Mouse (Mus musculus): ENCODE measurements around the gene Fam173a. TPM values are rescaled to one million over a fixed set of nuclear protein-coding genes. Genes with fewer than 3 reads are reported as not detected.

Gene Fam173a
- polyA plus RNA-seq, 1 experiment: 64.5 TPM

GRCm38 (mm10) chr17:25835301-25835700, 42.6 kb upstream of the Fam173a start:
- Histone ChIP-seq H3K4me3 (ENCODE audit: insufficient read depth, low read length) (no peak overlapping the region), H3K4me1 (ENCODE audit: control insufficient read depth, insufficient read depth, low read length) (peaks cover 10% of the 10 kb centered on the region)
- no peak for TF ChIP-seq POLR2A (IDR thresholded peaks at IDR 0.05; ENCODE audit: borderline replicate concordance, low read depth, low read length)
- TF ChIP-seq CTCF (IDR thresholded peaks at IDR 0.05; ENCODE audit: low read depth, low read length): no peak

GRCm38 (mm10) chr17:25834595-25835222, 42.0 kb upstream of the Fam173a start:
- TF ChIP-seq CTCF (IDR thresholded peaks at IDR 0.05; ENCODE audit: low read depth, low read length) (no peak), POLR2A (IDR thresholded peaks at IDR 0.05; ENCODE audit: borderline replicate concordance, low read depth, low read length) (no peak)
- Histone ChIP-seq H3K4me3 (ENCODE audit: insufficient read depth, low read length) (peak overlapping the region; percentile 92; the same call in 1 of the 2 replicates), H3K4me1 (ENCODE audit: control insufficient read depth, insufficient read depth, low read length) (peaks cover 14% of the 10 kb centered on the region), H3K27ac (ENCODE audit: insufficient read depth, low read depth, low read length) (no peak overlapping the region)

More at GRCm38 (mm10) chr17:25835301-25835700, 42.6 kb upstream of the Fam173a start:
- H3K27ac ChIP-seq (ENCODE audit: insufficient read depth, low read depth, low read length): no peak overlapping the region

- Histone ChIP-seq H3K27ac (ENCODE audit: insufficient read depth, low read depth, low read length) (peak overlapping the region; percentile 99), H3K4me1 (ENCODE audit: control insufficient read depth, insufficient read depth, low read length) (peaks cover 14% of the 10 kb centered on the region), H3K4me3 (ENCODE audit: insufficient read depth, low read length) (peak overlapping the region; percentile 92)
- TF ChIP-seq POLR2A (IDR thresholded peaks at IDR 0.05; ENCODE audit: borderline replicate concordance, low read depth, low read length) (no peak), CTCF (IDR thresholded peaks at IDR 0.05; ENCODE audit: low read depth, low read length) (no peak)
Observed at GRCm38 (mm10) chr17:25833961-25834594, 41.4 kb upstream of the Fam173a start.

- Histone ChIP-seq H3K4me1 (ENCODE audit: control insufficient read depth, insufficient read depth, low read length) (peaks cover 16% of the 10 kb centered on the region), H3K4me3 (ENCODE audit: insufficient read depth, low read length) (peak within 1 kb of the TSS; percentile 92)
Observed at GRCm38 (mm10) chr17:25833291-25833663, 40.6 kb upstream of the Fam173a start, which contains the start of gene Stub1. TSS of gene Stub1 (minus strand) at chr17:25833404.

GRCm38 (mm10) chr17:25832436-25833290, 40.0 kb upstream of the Fam173a start:
- Histone ChIP-seq H3K4me3 (ENCODE audit: insufficient read depth, low read length) (peak overlapping the region; percentile 92), H3K4me1 (ENCODE audit: control insufficient read depth, insufficient read depth, low read length) (peaks cover 18% of the 10 kb centered on the region), H3K27ac (ENCODE audit: insufficient read depth, low read depth, low read length) (peak overlapping the region; percentile 99)
- TF ChIP-seq POLR2A (IDR thresholded peaks at IDR 0.05; ENCODE audit: borderline replicate concordance, low read depth, low read length) (no peak; the same call in 1 of the 2 replicates), CTCF (IDR thresholded peaks at IDR 0.05; ENCODE audit: low read depth, low read length) (no peak)

More at GRCm38 (mm10) chr17:25833291-25833663, 40.6 kb upstream of the Fam173a start, which contains the start of gene Stub1:
- peak within 1 kb of the TSS; percentile 99 for H3K27ac ChIP-seq (ENCODE audit: insufficient read depth, low read depth, low read length)
- no peak for TF ChIP-seq POLR2A (IDR thresholded peaks at IDR 0.05; ENCODE audit: borderline replicate concordance, low read depth, low read length)
- no peak for TF ChIP-seq CTCF (IDR thresholded peaks at IDR 0.05; ENCODE audit: low read depth, low read length)

- Histone ChIP-seq H3K4me1 (ENCODE audit: control insufficient read depth, insufficient read depth, low read length) (peaks cover 18% of the 10 kb centered on the region), H3K4me3 (ENCODE audit: insufficient read depth, low read length) (peak overlapping the region; percentile 92), H3K27ac (ENCODE audit: insufficient read depth, low read depth, low read length) (peak overlapping the region; percentile 81)
- TF ChIP-seq CTCF (IDR thresholded peaks at IDR 0.05; ENCODE audit: low read depth, low read length): no peak
- TF ChIP-seq POLR2A (IDR thresholded peaks at IDR 0.05; ENCODE audit: borderline replicate concordance, low read depth, low read length): no peak
Observed at GRCm38 (mm10) chr17:25831451-25832281, 39.0 kb upstream of the Fam173a start.

- TF ChIP-seq POLR2A (IDR thresholded peaks at IDR 0.05; ENCODE audit: borderline replicate concordance, low read depth, low read length): no peak
- no peak for TF ChIP-seq CTCF (IDR thresholded peaks at IDR 0.05; ENCODE audit: low read depth, low read length)
- Histone ChIP-seq H3K4me3 (ENCODE audit: insufficient read depth, low read length) (peak overlapping the region; percentile 92), H3K27ac (ENCODE audit: insufficient read depth, low read depth, low read length) (no peak overlapping the region), H3K4me1 (ENCODE audit: control insufficient read depth, insufficient read depth, low read length) (peaks cover 18% of the 10 kb centered on the region)
Observed at GRCm38 (mm10) chr17:25830806-25831431, 38.2 kb upstream of the Fam173a start.

GRCm38 (mm10) chr17:25830200-25830753, 37.6 kb upstream of the Fam173a start:
- Histone ChIP-seq H3K4me1 (ENCODE audit: control insufficient read depth, insufficient read depth, low read length) (peaks cover 18% of the 10 kb centered on the region), H3K27ac (ENCODE audit: insufficient read depth, low read depth, low read length) (no peak overlapping the region), H3K4me3 (ENCODE audit: insufficient read depth, low read length) (no peak overlapping the region)
- TF ChIP-seq CTCF (IDR thresholded peaks at IDR 0.05; ENCODE audit: low read depth, low read length): no peak
- TF ChIP-seq POLR2A (IDR thresholded peaks at IDR 0.05; ENCODE audit: borderline replicate concordance, low read depth, low read length): no peak

Measured in bone marrow macrophage, adult 2 months (primary cell).